Mouse (Mus musculus) heart, adult 18-20 months (tissue): ENCODE data around the gene Serpinb8. TPM values are rescaled to one million over a fixed set of nuclear protein-coding genes. Genes with fewer than 3 reads are reported as not detected.
A peak's percentile ranks its signal among the peaks of the same experiment; 100 is the strongest.

Experiments used
- DNase-seq, 2 experiments: peaks; one replicate each; pipeline ENCODE4 v3.0.0; 2021 to 2022; ENCODE audit warnings: mixed read lengths in 1 of 2
- long read RNA-seq, 2 experiments: library from polyadenylated mRNA; stranded (forward); transcript quantifications; one replicate each; pipeline ENCODE4 v2.0.0; 2021
- total RNA-seq, 2 experiments: library from RNA; stranded (reverse); gene quantifications; 2 replicates each; pipeline ENCODE4 v1.2.3; 2021

Gene Serpinb8
- total RNA-seq: 1 to 10 TPM; 1.7 to 2.0 TPM
- long read RNA-seq, experiment 1, full-length matches to known transcripts: 1 of 1 reads
- long read RNA-seq, experiment 1, partial matches to known transcripts: 0 of 1 reads
- long read RNA-seq, experiment 1, other reads (novel, unspliced or antisense): 0 of 1 reads
- long read RNA-seq, experiment 2, partial matches to known transcripts: 0 of 1 reads
- long read RNA-seq, experiment 2, other reads (novel, unspliced or antisense): 1 of 1 reads

DNA sequence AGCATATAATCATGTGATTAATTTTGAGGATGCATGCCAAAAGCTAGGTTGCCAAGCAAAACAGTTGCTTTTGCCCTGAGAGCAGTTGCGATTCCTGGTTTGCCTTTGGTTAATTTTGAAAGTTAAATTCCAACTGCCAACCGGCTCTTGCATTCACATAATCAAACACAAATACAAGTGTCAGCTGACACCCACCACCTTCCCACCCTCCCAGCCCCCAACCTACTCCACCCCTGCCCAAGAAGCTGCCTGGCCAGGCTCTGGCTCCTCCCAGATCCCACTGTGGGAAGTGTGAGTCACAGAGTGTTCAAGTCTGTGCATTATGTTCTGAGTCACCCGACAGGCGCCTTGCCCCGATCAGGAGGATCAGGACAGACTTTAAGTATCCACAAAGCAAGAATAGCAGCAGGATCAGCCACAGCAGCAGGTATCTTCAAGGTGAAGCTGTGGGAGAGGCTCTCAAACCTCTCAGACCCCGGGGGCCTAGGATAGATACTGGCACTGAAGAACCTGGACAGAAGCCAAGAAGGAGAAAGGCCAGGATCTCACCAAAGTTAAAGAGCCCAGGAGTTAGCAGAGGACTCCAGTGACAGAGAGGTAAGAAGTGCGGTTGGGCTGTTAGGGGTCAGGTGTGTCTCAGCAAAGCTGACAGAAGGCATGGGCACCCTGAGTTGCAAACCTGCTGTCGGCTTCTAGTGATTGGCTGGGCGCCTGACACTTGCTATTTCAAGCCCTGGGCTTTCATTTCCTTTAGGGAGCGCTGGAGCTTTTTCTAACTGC lies at the start of gene Serpinb8:
Gene Serpinb8, plus strand, starts transcription at position 316 of the 780 bp plus-strand sequence.
- peak; percentile 74 to 85 for DNase-seq

DNA sequence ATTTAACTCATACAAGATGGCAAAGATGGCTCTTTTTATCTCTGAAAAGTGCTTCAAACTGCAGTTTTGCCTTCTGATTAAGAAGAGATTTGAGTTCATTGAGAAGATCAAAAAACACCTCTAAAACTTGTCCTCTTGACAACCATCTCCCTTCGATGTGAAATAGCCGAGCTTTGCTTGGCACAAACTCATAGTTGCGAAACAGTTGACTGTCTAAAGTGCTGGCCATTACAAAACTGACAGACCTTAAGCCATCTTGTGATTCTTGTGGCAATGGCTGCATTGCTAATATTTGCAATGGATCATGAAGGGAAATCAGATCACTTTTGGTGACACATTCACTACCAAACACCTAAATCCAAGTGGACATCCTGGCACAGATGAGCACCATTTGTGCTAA lies 30.3 kb upstream of the Serpinb8 start:
- DNase-seq: no peak

DNA sequence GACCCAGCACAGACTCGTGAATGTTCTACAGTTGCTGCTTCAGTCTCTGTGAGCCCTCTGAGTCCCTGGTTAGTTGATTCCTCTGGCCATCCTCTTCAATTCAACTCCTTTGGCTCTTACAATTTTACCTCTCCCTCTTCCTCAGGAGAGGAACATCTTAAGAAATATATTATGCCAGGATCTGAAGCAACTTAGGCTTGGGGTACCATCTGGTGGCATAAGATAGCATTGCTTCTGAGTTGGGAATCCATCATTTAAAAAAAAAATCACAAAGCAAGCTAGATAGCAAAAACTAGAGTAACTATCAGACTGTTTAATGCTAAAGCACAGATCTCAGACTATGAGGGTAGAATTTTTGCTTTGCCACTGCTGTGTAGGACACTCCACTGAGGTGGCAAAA lies 27.7 kb upstream of the Serpinb8 start:
- no peak for DNase-seq

DNA sequence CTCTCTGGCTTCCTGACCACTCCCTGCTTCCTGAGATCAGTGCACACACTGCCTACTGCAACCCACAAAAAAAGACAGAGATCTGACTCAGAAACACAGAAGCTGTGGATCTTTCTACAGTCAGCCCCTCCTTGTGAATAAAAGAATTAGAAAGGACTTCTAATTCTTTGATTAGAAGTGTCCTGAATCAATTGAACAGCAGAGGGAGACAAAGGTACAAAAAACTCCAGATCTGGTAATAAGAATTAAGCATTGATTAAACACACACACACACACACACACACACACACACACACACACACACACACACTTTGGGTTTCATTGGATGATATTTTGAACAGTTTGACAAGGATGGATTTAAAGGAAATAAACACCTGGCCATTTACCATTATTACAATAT lies 24.2 kb upstream of the Serpinb8 start:
- DNase-seq: peak in 1 of 2 experiments; percentile 32

DNA sequence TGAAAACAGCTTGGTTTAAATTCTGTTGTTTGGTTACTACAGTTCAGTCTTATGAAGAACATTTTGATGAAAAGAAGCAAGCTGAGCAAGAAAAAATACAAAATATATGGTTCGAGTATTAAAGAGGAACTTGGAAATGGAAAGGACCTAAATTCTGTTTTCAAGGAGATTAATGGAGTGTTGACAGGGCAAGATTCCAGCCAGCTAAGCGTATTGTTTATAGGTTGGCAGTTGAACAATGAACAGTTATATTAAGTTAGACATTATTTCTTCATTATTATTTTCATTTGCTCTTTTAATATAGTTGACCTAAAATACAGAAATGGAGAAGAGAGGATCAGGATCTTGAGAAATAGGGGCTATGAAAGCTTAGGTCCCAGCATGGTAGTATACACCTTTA lies 13.7 kb upstream of the Serpinb8 start:
- no peak for DNase-seq

DNA sequence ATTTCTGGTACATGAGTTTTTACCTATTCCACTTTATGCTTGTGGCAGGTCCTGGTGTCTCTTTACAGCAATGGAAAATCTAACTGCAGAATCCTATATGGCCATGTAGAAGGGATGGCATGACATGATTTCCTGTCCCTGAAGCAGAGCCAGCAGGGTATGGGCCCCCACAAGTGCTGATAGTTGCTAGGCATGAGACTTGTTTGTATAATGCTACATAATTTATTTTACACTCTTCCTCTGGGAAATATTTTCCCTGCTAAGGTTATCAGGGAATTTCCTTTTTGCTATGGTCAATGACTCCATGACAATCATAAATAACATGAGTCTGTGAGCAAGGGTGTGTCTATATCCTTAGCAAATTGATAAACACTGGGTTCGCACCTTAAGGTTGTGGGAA lies 12.3 kb upstream of the Serpinb8 start:
- DNase-seq: no peak

DNA sequence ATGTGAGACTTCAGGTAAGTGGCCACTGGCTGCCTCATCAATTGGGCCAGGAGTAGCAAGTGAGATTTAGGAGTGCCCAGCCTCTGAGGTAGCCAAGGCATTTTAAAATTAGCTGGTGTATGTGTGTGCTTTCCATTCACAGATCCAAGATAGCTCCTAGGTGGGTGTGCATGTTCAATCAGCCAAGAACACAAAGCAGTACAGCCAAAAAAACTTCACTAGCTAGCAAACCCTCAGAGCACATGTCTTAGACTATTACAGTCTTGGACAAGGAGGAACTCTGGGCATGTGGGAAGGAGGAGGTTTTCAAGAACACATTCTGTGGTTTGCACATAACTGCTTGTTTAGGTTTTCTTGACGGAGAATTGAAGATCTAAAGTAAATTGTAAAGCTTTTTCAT lies 8.6 kb upstream of the Serpinb8 start:
- no peak for DNase-seq

DNA sequence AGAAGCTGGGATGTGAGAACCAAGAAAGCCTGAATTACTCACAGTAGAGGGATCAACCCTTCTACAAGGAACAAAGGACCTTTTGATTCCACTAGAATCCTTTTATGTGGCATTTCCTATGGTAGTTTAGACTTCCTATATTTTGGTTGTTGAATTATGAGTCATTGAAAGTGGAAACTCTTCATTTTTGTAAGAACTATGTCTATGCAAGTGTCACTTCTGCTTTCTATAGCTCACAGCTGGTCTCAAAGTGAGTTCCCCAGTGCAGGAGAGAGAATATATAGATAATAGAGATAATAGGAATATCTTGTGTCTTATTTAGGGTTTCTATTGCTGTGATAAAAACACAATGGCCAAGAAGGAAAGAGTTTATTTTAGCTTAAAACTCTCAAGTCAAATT lies 6.9 kb upstream of the Serpinb8 start:
- DNase-seq: no peak

DNA sequence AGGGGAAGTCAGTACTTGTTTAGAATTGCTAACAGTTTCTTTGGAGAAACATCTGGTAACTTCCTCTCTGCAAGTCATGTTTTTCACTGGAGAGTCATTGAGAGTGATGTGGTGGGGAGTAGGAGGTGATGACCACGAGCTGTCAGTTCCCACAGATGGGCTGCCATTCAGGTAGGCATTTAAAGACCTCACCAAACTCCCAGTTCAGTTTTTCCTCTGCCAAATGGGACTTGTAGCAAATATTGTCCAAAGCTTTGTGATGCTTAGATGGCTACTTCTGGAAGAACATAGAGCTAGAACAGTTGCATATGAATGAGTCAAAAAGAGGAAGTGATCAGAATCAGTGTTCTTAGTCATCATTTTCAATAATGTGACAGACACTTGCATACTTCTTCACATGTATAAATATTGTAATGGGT lies 5.8 kb upstream of the Serpinb8 start:
- DNase-seq: peak; percentile 26 to 33

DNA sequence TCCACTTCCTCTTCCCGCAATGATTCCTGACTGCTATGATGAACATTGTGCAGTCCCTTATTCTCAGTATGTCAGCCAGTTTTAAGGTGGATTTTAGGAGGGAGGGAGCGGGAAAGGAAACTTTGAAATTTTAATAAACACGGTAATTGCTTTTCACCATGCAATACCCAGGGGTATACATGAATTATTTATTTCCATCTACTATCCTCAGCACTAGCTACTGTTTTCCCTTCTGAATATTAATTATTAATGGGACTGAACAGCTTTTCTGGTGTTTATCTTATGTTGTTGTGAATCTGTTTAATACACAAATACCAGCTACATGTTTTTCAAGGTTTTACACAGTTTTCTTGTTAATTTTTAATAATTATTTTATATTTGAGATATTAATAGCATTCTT lies 4.9 kb upstream of the Serpinb8 start:
- no peak for DNase-seq

DNA sequence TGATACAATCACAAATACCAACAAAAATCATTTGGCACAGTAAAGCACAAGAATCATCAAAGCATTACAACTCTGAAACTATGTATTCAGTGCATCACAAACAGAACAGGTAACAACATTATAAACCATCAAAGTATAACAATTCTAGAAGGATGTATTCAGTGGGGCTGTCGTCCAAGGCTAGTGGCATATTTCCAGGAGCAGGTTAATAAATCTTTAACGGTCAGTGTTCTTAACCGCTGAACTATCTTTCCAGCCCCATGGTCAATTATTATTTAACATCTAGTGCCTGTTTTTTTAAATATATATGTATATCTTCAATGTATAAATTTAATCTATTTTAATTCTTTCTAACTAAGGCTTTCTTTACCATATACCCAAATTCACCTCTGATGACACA lies 3.6 kb upstream of the Serpinb8 start:
- no peak for DNase-seq

DNA sequence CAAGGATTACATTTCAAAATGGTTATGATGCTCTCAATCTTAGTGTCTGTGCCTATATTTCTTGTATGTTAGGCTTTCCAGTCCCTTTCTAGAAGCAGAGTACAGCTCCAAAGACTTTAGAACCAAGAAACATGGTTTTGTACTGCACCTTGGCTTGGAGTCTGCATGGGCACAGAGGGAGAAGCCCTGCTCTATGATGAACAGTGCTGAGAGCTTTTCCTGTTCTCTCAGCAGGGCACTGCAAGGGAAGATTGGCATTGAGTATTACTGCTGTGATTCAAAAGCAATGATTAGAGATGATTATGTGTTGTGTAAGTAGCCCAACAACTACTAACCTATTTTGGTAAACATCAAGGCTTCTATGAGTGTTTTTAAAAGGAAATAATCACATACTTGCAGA lies 1.6 kb upstream of the Serpinb8 start:
- DNase-seq: no peak

DNA sequence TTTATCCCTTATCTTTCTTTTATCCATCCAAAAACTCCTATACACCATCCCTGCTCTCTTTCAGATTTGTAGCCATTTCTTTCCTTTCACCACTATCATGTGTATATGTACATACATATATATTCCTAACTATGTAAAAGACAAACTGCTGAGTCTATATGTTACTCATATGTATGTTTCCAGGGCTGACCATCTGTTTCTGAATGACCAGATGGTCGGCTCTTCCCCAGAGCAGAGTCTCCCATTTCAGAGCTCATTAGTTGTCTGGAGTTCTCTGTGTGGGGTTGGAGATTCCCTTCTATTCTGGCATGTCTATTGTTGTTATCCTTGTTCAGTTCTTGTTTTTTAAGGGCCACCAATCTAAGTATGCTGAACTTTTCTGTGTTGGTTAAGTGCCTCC lies 1.2 kb upstream of the Serpinb8 start:
- DNase-seq: no peak

DNA sequence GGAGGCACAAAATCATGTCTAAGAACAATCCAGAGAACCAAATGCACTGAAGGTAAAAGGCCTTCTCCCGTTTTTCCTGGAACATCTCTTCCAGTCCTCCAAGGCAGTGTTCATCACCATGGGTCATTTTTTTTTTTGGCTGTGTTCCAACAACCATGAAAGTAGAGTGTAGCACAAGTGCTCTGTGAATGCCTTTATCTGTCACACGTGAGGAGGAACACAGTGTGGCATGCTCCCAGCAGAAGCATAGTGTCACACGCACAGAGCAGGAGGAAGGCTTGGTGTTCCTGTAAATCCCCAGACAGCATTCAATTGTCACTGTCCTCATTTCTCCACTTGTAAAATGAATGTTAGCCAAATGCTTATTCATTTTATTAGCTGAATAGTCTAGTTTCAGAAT lies 2.8 kb downstream of the Serpinb8 start:
- no peak for DNase-seq

DNA sequence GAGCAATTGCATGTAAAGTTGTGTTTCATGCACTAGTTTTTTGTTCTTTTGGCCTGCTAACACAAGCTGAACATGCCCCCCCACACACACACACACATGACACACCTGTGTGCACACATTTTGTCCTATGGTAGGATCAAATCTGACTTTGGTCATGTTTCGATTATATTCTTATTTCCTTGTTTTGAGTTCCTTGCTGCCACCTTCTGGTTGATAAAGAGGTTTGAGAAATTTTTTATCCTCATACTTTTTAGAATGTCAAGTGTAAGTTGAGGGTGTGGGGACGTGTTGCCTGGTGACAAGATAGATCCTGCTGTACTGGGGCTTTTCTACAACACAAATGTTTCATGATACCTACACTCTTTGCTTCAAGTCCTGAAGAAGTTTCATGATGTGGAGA lies 3.7 kb downstream of the Serpinb8 start:
- no peak for DNase-seq

DNA sequence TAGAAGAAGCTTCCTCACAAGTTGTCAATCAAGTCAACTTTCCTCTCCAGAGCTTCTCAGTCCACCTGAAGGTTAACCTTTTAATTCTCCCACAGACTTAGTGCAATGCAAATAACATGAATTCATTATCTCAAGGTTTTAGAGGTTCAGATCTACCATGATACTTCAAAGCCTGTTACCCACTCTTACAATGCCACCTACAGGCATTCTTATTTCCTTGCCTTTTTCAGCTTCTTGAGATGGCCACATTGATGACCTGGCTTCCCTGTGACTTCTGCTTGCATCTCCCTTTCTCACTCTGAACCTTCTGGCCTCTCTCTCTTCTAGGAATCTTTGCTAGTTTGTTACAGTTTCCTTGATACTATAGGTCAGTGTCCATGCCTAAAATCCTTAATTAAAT lies 7.1 kb downstream of the Serpinb8 start:
- DNase-seq: no peak

DNA sequence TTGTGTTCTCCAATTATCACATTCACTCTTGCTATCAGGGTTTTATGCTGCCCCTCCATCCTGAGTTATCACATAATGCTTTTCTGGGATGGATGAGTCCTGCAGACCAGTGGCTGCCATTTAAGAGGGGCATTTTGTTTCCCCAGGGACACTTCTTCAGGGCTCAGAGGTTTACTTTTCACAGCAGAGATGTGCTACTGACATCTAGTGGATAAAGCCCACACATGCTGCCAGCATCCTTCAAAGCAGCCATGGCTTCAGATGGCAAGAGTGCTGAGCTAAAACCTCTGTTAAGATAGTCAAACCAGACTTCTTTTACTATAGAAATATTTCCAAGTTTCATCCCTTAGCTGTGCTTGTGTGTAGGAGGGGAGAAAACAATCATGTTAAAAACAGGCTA lies 8.7 kb downstream of the Serpinb8 start:
- no peak for DNase-seq

DNA sequence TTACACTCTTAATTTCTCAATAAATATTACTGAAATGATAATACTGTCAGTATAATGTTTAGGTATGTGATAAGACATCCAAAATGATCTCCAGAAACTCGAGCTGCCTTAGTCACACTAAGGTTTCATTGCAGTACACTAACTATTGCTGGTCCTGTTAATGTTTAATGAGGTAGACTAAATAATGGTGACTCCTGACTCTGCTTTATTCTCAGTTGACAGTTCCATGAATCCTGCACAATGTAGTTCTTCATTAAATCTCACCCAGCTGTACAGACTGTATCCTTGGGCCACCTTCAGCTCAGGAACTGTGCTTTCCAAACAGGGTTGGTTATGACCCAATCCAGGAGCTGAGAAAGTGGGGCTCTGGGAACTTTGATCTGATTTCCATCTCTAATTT lies 19.1 kb downstream of the Serpinb8 start:
- DNase-seq: no peak

DNA sequence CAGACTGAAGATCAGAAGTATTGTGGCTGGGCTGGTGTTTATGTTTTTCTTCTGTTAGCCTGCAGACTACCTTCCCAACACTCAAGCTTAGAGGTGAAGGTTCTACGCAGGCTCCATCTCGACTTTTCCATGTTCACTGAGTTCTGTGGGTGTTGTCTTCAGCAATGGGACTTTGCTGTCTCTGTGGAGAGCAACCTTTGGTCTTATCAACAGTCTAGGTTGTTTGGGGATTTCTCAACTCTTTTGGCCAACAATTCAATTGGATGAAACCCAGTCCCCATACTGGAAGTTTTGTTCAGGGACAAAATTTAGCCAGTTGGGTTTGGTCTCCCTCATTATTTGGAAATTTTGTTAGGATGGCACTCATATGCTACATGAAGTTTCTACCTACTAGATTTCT lies 24.3 kb downstream of the Serpinb8 start:
- no peak for DNase-seq

DNA sequence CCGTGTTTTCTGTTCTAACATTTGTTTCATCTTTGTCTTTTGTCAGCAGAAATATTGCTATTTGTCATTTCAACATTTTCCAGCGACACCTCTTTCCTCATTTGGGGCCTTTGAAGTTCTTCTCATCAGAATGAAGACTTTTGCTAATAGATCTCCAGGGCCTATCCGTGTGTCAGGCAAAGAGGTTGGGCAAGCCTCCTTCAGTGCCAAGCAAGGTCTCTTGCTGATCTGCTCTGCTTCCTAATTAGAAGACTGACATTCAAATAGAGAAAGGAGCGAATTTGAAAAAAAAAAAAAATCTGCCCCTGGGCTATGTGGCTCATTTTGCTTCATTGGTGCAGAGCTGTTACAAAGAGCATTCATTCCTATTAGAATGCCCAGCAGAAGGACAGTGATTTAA lies 32.2 kb downstream of the Serpinb8 start:
- no peak for DNase-seq

DNA sequence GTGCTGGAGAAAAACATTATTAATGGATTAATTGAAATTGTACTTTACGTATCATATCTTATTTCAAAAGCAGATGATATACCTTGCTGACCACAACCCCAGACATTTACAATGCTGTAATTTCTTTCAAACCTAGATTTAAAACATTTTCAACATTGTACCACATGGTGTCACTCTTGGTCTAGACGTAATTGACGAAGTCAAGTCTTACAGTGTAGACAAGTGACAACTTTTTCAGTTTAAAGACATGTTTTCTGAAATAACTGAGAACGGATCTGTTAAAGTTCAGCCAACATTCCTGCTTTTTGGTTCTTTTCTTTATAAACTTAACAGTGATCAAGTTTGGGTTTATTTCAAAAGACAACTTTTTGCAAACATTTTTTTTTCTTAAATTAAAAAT lies 46.1 kb downstream of the Serpinb8 start:
- peak in 1 of 2 experiments; percentile 4 for DNase-seq

DNA sequence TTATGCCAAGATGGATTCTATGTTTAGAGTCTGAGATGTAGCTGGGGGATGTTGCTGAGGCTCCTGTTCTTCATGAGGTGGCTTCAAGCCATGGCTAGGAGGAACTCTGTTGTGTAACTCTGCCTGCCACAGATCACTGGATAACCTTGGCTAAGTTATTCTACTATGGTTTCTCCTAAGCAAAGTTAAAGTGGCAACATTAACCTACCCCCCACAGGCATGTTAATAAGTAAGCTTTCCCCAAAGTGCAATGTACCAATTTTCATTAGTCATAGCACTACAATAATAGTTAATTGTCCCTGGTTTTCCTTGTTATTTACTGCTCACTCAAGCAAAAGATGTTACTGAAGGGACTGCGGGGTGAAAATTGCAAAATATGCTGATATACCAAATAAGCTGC lies 48.2 kb downstream of the Serpinb8 start:
- DNase-seq: no peak

DNA sequence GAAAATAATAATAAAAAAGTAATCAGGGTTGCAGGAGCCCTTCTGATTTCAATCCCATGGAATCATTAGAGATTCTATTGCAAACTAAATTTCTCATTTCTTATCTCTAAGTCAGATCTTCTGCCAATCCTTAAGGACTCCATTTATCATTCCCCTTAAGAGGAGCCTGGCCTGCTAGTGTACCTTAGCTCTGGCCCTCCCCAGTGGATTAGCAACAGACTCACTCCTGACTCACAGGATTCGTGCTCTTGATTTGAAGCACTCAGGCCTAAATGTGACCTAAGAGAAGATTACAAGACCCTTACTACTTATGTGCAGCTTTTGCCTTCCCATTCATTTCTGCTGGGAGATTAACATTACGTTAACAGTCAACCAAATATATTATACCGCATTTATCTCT lies 48.7 kb downstream of the Serpinb8 start:
- DNase-seq: no peak

DNA sequence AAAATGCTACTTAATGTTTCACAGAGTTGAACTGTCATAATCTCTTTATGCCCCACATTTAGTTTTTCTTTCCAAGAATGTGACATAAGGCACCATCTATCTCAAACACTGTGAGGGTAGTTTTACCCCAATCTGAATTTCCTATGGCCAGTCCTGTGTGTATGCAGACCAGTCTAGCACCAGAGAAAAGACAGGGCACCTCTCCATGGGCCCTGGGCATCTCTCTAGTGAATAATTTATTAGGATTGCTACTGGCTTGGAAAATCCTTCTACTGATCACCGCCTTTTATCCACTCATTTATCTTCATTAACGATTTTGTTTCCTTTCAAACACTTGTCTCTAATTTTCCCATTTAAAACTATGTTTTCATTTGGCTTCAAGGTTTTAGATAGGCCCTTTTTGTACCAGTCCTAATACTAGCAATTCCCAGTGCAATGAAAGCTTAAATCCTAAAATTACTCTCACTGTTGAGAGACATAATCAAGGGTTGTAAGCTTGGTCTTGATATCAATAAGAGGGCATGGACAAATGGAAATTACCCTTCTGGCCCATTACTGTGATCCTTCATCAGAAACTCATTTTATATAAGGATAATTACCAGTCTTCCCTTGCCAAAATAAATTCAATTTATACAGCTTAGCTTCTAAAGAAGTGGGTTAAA lies 52.8 kb downstream of the Serpinb8 start:
- DNase-seq: no peak
